Mouse (Mus musculus): Measurements from ENCODE around the gene Fkbp4.
"Not testable (repeated sequence)": the region's sequence is repeated elsewhere in the genome, so short reads cannot be mapped to it uniquely, and the experiment has no call there.

Gene Fkbp4

GRCm38 (mm10) chr6:128399421-128400185 is 38.9 kb downstream of the Fkbp4 start:
- peak; percentile 67 for ATAC-seq (ENCODE audit: insufficient number of reproducible peaks, low FRiP score, low TSS enrichment)

- ATAC-seq (ENCODE audit: insufficient number of reproducible peaks, low FRiP score, low TSS enrichment) = no peak
Measured at GRCm38 (mm10) chr6:128398996-128399395, 39.5 kb downstream of the Fkbp4 start, which contains the start of gene Nrip2. Gene Nrip2, plus strand, starts transcription at chr6:128399296.

GRCm38 (mm10) chr6:128397574-128398261 is 40.8 kb downstream of the Fkbp4 start:
- ATAC-seq (ENCODE audit: insufficient number of reproducible peaks, low FRiP score, low TSS enrichment) = no peak

- no peak for ATAC-seq (ENCODE audit: insufficient number of reproducible peaks, low FRiP score, low TSS enrichment)
Measured at GRCm38 (mm10) chr6:128390683-128391082, 47.8 kb downstream of the Fkbp4 start.

GRCm38 (mm10) chr6:128389185-128389584 is 49.3 kb downstream of the Fkbp4 start:
- ATAC-seq (ENCODE audit: insufficient number of reproducible peaks, low FRiP score, low TSS enrichment) = no peak

- ATAC-seq (ENCODE audit: insufficient number of reproducible peaks, low FRiP score, low TSS enrichment) = no peak
Measured at GRCm38 (mm10) chr6:128385026-128385425, 53.5 kb downstream of the Fkbp4 start.

- ATAC-seq (ENCODE audit: insufficient number of reproducible peaks, low FRiP score, low TSS enrichment) = no peak
Measured at GRCm38 (mm10) chr6:128383752-128384151, 54.7 kb downstream of the Fkbp4 start.

- no peak for ATAC-seq (ENCODE audit: insufficient number of reproducible peaks, low FRiP score, low TSS enrichment)
Measured at GRCm38 (mm10) chr6:128381254-128381653, 57.2 kb downstream of the Fkbp4 start.

GRCm38 (mm10) chr6:128380594-128381167 is 57.8 kb downstream of the Fkbp4 start:
- not testable (repeated sequence) for ATAC-seq (ENCODE audit: insufficient number of reproducible peaks, low FRiP score, low TSS enrichment)
